Mouse (Mus musculus): ENCODE results near the gene Mms22l. TPM values are rescaled to one million over a fixed set of nuclear protein-coding genes. Genes with fewer than 3 reads are reported as not detected.

Gene Mms22l
- polyA plus RNA-seq, 1 experiment from 2014 or later, result 7.1 TPM

- Histone ChIP-seq H3K27ac (replicated peaks) (no peak overlapping the region), H3K4me2 (replicated peaks; ENCODE audit: low read depth) (no peak overlapping the region), H3K9ac (ENCODE audit: low read length) (no peak overlapping the region), H3K27me3 (ENCODE audit: control insufficient read depth, insufficient read depth, low read length) (no peaks in the 10 kb centered on the region), H3K4me3 (ENCODE audit: low read depth, low read length) (no peak overlapping the region), H3K9me3 (ENCODE audit: control insufficient read depth, low read length) (no peaks in the 10 kb centered on the region), H3K36me3 (ENCODE audit: control insufficient read depth, insufficient read depth, low read length) (peaks cover 4% of the 10 kb centered on the region; the same call in 1 of the 2 replicates), H3K4me1 (replicated peaks; ENCODE audit: control insufficient read depth, insufficient read depth) (no peaks in the 10 kb centered on the region)
- 93% methylated on average over 5 of the region's 5 CpGs for WGBS
- DNase-seq (ENCODE audit: low spot score), result no peak
- TF ChIP-seq CTCF (IDR thresholded peaks at IDR 0.05; ENCODE audit: low read depth), result no peak
- TF ChIP-seq EP300 (optimal IDR thresholded peaks at IDR 0.05), result no peak
- ATAC-seq (ENCODE audit: low FRiP score, low TSS enrichment), result no peak
Measured at GRCm38 (mm10) chr4:24577594-24577993, 81.3 kb downstream of the Mms22l start.

DNA sequence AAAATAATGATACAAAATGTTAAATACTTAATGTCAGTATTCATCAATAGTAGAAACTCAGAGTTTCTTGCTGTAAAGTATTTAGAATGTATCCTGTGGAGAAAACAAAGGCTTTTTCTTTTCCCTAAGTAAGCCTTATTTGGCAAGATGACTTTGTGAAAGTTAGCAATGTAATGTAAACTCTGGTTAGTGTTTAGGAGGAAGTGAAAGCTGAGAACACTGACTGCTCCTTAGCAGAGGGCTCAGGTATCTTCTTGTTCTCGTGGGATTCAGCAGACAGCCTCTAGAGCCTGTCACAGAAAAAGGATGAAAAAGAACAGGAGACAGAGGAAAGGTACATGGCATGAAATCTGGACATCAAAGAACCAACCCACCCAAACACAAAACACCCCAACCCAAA lies 86.0 kb downstream of the Mms22l start:
- no peaks in the 10 kb centered on the region for H3K9me3 ChIP-seq (ENCODE audit: control insufficient read depth, low read length)
- no peak for TF ChIP-seq CTCF (IDR thresholded peaks at IDR 0.05; ENCODE audit: low read depth)
- no peak for TF ChIP-seq EP300 (optimal IDR thresholded peaks at IDR 0.05)
- H3K4me2 ChIP-seq (replicated peaks; ENCODE audit: low read depth), result no peak overlapping the region
- no peak overlapping the region for H3K9ac ChIP-seq (ENCODE audit: low read length)
- DNase-seq (ENCODE audit: low spot score), result no peak
- no peak for ATAC-seq (ENCODE audit: low FRiP score, low TSS enrichment)
- H3K27ac ChIP-seq (replicated peaks), result no peak overlapping the region
- no peak overlapping the region for H3K4me3 ChIP-seq (ENCODE audit: low read depth, low read length)
- H3K36me3 ChIP-seq (ENCODE audit: control insufficient read depth, insufficient read depth, low read length), result no peaks in the 10 kb centered on the region
- H3K27me3 ChIP-seq (ENCODE audit: control insufficient read depth, insufficient read depth, low read length), result no peaks in the 10 kb centered on the region
- 31% methylated on average over 1 of the region's 1 CpGs for WGBS
- no peaks in the 10 kb centered on the region for H3K4me1 ChIP-seq (replicated peaks; ENCODE audit: control insufficient read depth, insufficient read depth)

DNA sequence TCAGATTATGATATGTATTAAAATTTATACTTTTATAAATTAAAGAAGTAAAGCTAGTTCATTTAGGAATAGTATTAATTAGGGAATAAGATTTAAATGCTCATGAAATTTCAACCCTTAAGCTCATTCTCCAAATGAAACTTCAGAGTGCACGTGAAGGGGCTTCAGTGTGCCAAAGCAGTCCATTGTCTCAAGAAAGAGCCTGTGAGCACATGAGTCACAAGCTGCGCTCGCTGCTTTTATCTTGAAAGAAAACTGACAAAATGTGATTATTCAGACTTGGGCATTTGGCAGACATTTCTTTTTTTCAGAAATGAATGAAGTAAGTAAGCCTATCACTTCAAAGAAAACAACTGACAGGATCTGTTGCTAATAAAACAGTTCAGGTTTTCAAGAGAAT lies 87.7 kb downstream of the Mms22l start:
- no peak for DNase-seq (ENCODE audit: low spot score)
- Histone ChIP-seq H3K27me3 (ENCODE audit: control insufficient read depth, insufficient read depth, low read length) (no peaks in the 10 kb centered on the region), H3K36me3 (ENCODE audit: control insufficient read depth, insufficient read depth, low read length) (no peaks in the 10 kb centered on the region), H3K4me1 (replicated peaks; ENCODE audit: control insufficient read depth, insufficient read depth) (no peaks in the 10 kb centered on the region), H3K4me2 (replicated peaks; ENCODE audit: low read depth) (no peak overlapping the region), H3K27ac (replicated peaks) (no peak overlapping the region), H3K9ac (ENCODE audit: low read length) (no peak overlapping the region), H3K9me3 (ENCODE audit: control insufficient read depth, low read length) (no peaks in the 10 kb centered on the region), H3K4me3 (ENCODE audit: low read depth, low read length) (no peak overlapping the region)
- TF ChIP-seq EP300 (optimal IDR thresholded peaks at IDR 0.05) (no peak), CTCF (IDR thresholded peaks at IDR 0.05; ENCODE audit: low read depth) (no peak)
- 71% methylated on average over 3 of the region's 3 CpGs for WGBS
- no peak for ATAC-seq (ENCODE audit: low FRiP score, low TSS enrichment)

DNA sequence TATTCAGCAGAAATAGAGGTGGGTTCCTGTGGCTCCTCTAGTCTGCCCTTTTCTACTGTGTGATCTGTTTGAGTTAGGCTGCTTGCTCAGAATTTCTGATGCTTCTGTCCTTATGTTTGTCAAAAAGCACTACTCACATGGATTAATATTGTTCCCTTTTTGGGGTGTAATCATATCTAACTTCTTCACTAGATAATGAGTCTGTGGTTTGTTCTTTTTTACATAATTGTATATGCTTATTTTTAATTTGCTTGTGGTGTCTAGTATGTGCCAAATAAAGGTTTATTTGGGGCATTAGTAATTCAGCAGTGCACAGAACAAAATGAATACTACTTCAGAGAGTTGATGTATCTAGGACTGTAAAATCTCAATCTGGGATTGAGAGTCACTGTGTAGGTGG lies 98.6 kb downstream of the Mms22l start:
- Histone ChIP-seq H3K4me1 (replicated peaks; ENCODE audit: control insufficient read depth, insufficient read depth) (no peaks in the 10 kb centered on the region), H3K4me2 (replicated peaks; ENCODE audit: low read depth) (no peak overlapping the region), H3K9me3 (ENCODE audit: control insufficient read depth, low read length) (no peaks in the 10 kb centered on the region), H3K27ac (replicated peaks) (no peak overlapping the region), H3K9ac (ENCODE audit: low read length) (no peak overlapping the region), H3K4me3 (ENCODE audit: low read depth, low read length) (no peak overlapping the region), H3K27me3 (ENCODE audit: control insufficient read depth, insufficient read depth, low read length) (no peaks in the 10 kb centered on the region), H3K36me3 (ENCODE audit: control insufficient read depth, insufficient read depth, low read length) (no peaks in the 10 kb centered on the region; the same call in 1 of the 2 replicates)
- no peak for DNase-seq (ENCODE audit: low spot score)
- TF ChIP-seq CTCF (IDR thresholded peaks at IDR 0.05; ENCODE audit: low read depth), result no peak
- no peak for TF ChIP-seq EP300 (optimal IDR thresholded peaks at IDR 0.05)
- ATAC-seq (ENCODE audit: low FRiP score, low TSS enrichment), result no peak

DNA sequence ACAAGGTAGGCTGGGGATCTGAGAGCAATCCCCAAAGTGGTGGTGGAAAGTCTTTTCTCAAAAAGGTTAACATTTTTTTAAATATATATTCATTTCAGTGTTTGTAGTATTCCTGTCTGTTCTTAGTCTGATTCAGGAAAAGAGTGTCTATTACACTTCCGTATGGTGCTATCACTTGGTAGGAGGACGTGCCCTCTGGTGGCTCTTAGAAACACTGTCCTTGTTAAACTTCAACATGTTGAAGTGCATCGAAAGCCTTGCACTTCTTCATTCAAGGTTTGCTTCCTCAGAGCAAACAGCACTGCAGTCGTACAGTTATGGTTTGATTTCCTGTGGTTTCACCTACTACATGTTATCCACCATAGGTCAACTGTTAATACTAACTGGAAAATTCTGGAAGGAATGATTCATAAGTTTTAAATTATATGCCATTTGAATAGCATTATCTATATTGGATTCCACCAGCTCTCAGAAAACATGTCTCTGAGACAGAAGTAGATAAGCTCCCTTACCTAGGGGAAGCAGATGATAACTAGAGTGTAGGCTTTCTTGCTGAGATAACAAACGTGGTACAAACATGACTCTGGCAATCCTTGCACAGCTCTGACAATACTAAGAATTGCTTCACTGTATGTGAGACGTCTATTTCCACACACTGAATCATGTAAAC lies 100.8 kb downstream of the Mms22l start:
- Histone ChIP-seq H3K4me3 (ENCODE audit: low read depth, low read length) (no peak overlapping the region), H3K27ac (replicated peaks) (no peak overlapping the region), H3K36me3 (ENCODE audit: control insufficient read depth, insufficient read depth, low read length) (no peaks in the 10 kb centered on the region; the same call in 1 of the 2 replicates), H3K9ac (ENCODE audit: low read length) (no peak overlapping the region), H3K4me2 (replicated peaks; ENCODE audit: low read depth) (no peak overlapping the region), H3K9me3 (ENCODE audit: control insufficient read depth, low read length) (no peaks in the 10 kb centered on the region), H3K4me1 (replicated peaks; ENCODE audit: control insufficient read depth, insufficient read depth) (no peaks in the 10 kb centered on the region), H3K27me3 (ENCODE audit: control insufficient read depth, insufficient read depth, low read length) (no peaks in the 10 kb centered on the region)
- 80% methylated on average over 6 of the region's 6 CpGs for WGBS
- TF ChIP-seq EP300 (optimal IDR thresholded peaks at IDR 0.05), result no peak
- TF ChIP-seq CTCF (IDR thresholded peaks at IDR 0.05; ENCODE audit: low read depth), result 0 out of 2 replicates have a peak, but pooled peaks have one; percentile 17
- ATAC-seq (ENCODE audit: low FRiP score, low TSS enrichment) (no peak), DNase-seq (ENCODE audit: low spot score) (no peak)

GRCm38 (mm10) chr4:24598637-24599036 lies 102.4 kb downstream of the Mms22l start:
- no peaks in the 10 kb centered on the region for H3K4me1 ChIP-seq (replicated peaks; ENCODE audit: control insufficient read depth, insufficient read depth)
- TF ChIP-seq CTCF (IDR thresholded peaks at IDR 0.05; ENCODE audit: low read depth), result no peak

More at GRCm38 (mm10) chr4:24598637-24599036, 102.4 kb downstream of the Mms22l start:
- 67% methylated on average over 1 of the region's 1 CpGs for WGBS
- DNase-seq (ENCODE audit: low spot score) (no peak), ATAC-seq (ENCODE audit: low FRiP score, low TSS enrichment) (no peak)
- Histone ChIP-seq H3K4me3 (ENCODE audit: low read depth, low read length) (no peak overlapping the region), H3K4me2 (replicated peaks; ENCODE audit: low read depth) (no peak overlapping the region), H3K9me3 (ENCODE audit: control insufficient read depth, low read length) (no peaks in the 10 kb centered on the region), H3K9ac (ENCODE audit: low read length) (no peak overlapping the region), H3K27me3 (ENCODE audit: control insufficient read depth, insufficient read depth, low read length) (no peaks in the 10 kb centered on the region), H3K36me3 (ENCODE audit: control insufficient read depth, insufficient read depth, low read length) (no peaks in the 10 kb centered on the region; the same call in 1 of the 2 replicates), H3K27ac (replicated peaks) (no peak overlapping the region)

Data from stomach, postnatal 0 days (tissue).